Mouse (Mus musculus): ENCODE results near the gene Synj2.

Synj2 gene

DNA sequence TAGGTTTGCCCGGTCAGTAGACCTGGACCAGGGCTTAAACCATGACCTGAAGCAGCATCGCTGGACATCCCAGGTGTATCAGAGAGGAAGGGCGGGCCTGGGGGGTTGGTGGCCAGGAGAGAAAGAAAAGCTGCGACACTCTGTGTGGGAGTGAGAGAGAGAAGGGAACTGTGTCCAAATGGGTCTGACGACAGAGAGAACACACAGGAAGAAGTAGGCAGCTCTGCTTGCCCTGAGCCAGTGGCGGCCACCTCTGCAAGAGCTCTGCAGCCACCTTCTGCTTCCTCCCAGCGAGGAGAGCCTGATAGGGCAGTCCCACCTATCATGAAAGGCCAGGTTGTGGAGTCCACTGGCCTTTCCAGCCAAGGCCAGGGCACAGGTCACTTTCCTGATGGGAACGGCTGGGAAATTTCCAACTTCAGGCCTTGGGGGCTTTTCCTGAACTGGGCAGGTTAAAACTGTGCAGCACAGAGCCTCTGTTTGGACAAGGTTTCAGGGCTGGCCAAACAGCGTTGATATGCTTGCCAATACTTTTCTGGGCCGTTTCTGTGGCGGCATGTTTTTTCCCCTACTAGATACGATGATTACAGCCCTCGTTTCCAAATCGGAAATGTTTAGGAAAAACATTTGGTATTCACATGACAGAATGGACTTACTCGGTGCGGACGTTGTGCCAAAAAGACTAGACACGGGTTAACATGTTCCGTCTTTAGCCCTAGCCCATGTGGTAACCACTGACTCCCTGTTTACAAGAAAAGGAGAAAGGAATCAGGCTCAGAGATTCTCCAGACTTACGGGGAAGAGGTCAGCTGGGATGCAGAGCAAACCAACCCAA lies 35.4 kb downstream of the Synj2 start:
- peak in 1 of 2 experiments; percentile 22 for DNase-seq

DNA sequence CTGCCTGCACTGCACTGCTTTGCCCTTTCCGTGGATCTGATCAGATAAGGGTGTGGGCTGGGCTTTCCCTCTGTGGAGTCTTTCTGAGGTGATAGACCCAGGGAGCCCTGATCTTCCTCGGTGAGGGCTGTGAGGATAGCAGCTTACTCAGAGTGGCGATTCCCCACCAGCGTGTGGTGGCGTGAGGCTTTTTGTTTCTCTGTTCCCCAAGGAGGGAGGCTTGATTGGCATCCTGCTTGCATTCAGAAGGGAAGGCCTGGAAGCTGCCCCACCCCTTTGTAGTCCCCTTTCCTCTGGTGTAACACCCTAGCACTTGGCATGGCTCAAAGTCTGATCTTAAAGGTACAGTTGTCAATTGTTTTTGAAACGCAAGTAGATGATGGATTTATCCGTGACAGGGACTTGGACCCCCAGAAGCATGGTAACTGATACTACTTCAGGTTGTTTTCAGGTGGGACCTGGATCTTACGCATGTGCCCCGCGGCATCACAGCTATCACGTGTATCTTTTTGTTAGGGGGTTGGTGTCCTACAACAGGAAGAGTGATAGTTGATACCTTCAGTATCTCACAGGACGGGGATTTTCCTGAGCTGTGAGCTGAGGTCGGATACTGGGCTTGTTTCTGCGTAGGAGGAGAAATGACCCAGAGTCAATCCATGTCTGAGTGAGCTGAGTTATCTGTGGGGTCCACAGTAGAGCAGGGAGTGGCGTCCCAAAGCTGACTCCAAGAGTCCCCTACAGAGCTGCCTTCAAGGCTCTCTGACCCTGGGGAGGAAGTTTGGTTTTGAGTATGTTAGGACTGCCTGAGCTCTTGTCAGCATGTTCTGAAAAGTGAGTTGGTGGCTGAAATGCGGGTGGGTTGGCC lies 36.2 kb downstream of the Synj2 start:
- DNase-seq: no peak

DNA sequence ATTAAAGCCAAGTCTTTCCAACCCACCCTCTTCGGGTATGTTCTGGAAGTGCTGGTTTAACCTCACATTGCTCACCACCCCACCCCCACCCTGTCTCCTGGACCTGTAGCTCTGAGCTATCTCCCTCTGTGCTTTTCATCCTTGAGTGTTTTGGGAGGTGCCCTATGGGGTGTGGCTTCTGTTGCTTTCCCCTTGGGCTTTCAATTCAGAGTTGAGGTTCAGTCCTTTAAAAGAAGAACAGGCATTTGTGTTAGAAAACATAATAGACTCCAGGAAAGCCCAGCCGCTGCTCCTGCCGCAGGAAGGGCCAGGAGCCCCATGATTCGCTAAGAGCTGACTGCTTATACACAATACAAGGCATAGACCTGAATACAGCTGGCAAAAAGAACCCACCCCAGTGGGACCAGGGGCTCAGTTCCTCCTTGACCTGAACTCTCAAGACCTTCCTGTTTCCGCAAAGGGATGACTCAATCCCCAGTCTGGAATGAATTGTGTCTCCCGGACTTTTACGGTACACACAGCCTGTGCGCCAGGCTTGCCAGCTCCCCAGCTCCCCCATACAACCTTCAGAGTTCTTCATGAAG lies 36.9 kb downstream of the Synj2 start:
- no peak for DNase-seq

DNA sequence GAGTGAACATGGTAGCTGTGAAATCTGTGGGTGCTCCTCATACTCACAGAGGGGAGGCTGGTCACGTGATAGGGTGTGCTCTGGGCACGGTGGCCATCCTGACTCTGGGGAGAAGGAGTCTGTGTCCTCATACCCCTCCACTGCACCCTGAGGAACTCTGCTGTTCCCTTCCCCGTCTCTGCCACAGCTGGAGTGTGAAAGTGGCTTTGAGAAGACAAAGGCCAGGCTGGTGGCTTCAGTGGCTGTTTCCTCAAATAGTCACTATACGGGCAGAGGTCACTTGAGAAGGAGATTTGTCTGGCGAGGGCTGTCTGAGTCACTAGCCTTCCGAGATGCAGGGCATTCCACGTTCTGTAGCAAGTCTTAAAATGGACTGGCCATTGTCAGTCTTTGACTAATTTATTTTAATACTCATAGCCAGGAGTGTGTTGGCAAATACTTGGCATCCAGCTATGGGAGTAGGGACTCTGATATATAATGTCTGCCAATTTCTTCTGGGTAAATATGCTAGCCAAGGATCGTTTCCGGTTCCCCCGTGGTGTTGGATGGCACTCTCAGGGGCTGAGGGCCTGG lies 37.5 kb downstream of the Synj2 start:
- DNase-seq: no peak

DNA sequence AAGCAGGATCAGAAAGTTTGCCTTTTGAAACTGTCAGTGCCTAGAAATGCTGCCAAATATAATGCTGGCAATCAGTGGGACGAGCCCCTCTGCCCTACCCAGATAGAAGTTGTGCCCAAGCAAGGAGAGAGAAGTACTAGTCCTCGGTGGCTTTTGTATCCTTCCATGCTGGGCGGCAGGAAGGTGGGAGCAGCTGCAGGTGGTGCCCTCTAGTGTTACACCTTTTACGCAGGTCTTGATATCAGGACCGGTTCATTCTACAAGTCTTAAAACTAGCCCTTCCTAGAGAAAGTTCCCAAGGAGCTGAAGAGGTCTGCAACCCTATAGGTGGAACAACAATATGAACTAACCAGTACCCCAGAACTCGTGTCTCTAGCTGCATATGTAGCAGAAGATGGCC lies 39.8 kb downstream of the Synj2 start:
- peak; percentile 37 to 44 for DNase-seq

DNA sequence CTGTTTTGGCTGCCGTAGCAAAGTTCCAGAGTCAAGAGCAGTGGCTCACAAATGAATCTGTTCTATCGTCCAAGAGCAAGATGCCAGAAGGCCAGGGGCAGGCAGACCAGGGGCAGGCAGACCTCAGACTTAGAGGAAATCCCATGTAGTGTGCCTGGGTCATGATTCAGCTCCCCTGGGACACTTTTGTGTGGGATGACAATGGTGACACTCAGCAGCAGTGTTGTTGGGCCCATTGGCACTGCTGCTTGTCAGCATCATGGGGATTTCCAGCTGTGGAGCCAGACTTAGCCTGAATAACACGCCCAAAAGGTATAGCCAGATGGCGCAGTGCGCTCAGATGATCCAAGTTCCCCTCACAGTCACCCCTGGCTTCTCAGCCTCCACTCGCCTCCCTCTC lies 42.1 kb downstream of the Synj2 start:
- no peak for DNase-seq

DNA sequence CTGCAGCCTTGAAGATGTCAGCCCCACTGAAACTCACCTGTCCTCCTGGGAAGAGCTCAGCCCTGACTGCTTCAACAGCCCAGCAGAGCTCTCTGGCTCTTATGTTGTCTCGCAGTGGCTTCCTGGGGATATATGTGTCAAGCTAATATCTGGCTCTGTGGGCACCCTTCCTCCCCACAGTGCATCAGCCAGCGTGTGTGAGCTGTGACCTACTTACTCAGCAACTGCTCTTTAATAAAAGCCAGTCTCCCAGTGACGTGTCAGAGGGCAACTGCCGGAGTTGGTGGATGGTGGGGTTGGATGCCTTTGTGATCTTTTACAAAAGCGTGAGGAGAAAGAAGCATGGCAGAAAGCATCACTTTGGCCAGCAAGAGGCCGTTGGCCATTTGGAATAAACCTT lies 42.8 kb downstream of the Synj2 start:
- DNase-seq: no peak

DNA sequence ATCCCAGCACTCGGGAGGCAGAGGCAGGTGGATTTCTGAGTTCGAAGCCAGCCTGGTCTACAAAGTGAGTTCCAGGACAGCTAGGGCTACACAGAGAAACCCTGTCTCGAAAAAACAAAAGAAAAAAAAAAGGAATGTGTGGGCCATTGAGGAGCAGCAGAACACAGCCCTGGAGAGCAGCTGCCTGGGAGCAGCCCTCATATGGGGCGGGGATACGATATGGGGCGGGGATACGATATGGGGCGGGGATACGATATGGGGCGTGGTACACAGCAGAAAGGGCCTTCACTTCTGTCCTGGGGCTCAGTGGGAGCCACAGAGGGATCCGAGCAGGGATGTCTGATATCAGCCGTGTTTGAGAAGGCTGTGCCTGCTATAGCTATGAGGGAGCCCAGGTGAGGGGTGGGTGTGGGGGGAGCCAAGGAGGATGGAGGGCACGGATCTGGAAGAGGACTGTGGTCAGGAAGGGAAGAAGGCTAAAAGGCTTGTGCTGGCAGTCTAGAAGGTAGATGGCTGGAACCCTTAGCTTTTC lies 43.7 kb downstream of the Synj2 start:
- DNase-seq: no peak

DNA sequence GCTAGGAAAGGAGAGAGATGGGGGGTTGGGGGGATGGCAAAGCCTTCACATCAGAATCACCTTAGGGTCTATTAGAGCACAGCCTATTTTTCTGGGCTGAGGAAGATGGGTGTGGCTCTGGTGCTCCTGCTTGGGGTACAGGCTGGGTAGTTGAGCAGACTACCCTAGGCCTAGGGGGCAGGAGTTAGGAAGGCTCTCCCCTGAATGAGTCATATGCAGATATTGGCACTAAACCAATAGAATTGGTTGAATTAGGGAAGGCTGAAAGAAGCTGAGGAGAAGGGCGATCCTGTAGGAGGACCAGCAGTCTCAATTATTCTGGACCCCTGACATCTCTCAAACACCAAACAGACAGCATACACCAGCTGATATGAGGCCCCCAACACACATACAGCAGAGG lies 44.2 kb downstream of the Synj2 start:
- no peak for DNase-seq

DNA sequence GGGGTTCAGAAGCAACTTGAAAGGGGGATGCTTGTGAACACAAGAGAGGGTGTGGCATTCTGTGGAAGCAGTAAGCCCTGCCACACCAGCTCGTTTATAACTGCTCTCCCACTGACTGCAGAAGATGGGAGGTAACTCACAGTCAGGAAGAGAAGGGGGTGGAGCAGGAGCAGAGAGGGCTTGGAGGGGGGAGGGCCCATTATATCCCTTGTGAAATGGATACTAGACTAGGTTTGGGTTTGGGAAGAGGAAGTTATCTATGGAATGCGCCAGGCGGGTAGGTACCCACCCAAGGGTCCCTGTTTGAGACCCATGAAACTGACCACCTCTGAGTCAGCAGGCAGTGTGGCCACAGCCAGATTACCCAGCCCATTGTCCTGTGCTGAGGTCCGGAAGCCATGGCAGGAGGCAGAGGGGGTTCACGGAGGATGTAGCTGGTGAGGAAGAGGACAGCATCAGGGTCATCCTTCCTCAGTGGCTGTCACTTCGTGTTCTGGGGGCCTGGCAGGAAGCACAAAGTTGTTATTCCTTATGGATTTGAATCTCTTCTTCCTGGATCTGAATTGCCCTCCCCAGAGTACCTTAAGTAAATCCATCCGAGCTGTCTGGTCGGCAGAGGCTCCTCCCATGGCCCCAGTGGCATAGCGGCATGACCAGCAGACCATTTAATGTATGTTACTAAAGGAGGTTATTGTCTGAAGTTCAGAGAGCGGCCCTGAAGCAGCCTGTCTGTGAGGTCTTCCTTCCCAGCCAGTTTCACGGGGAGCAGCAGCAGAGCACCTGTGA lies 46.4 kb downstream of the Synj2 start:
- no peak for DNase-seq

DNA sequence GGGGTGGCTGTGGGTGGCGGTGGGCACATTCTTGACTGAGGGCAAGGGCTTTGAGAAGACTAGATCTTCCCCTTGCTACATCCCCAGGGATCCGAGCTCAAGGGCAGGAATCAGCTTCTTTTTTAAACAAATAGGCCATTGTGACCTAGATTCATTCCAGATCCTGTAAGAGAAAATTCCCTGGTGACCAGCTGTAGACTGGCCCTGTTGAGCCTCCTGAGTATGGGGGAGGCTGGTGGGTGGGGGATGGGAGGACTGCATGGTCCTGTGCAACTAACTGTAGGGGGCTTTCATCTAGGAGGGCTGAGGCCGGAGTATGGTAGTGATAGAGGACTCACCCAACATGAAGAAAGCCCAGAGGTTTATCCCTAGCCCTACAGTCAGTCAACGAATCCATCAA lies 47.0 kb downstream of the Synj2 start:
- no peak for DNase-seq

DNA sequence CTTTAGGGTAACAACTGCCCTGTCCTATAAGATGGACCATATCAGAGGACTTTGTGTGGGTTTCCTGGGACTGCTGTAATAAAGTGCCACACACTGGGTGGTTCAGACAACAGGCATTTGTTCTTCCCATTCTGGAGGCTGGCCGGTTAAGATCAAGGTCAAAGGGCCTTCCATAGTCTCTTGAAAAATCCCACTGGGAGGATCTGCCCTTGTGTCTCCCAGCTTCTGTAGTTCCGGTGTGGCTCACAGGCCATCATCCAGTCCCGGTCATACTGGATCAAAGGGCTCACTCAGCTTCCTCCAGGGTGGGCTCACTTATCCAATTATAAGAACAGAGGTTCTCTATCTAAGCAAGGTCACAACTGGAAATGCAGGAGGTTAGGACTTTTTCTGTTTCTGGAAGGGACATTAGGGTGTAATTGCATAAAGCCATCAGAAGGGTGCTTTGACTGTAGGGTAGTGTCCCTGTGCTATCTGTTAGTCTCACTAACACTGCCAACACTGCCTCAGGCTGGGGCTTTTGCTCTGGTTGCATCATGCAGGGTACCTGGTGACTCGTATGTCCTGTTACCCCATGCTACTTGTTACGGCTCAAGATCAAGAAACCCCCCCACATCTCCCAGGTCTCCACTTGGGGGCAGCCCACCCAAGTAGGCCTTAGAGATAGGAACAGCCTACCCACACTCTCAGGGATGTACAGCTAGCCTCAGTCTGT lies 51.9 kb downstream of the Synj2 start:
- no peak for DNase-seq

DNA sequence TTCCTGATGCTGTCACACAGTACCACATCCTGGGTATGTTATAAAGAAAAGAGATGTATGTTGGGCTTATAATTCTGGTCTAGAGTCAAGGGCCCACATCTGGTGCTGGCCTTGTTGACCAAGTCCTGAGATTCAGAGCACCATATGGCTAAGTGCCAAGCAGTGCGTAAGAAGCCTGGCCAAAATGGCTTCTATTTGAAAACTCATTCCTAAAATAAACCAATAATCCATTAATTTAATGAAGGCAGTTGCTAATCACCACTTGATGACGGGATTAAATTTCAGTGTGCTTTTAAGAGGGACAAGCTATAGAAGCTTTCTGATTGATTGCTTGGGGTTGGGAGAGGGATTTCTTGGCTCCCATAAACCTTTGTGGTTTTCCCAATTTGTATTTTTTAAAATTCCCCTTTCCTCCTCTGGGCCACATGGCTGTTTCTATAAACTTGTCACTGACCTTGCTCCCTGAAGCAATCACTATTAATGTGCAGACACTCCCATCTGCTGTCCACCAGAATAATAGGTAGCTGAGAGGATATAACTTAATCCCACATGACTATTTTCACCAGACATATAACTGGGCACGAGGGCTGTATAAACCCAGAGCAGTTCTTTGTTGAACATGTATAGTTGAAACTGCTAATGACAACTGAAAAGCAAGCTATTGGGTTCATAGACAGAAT lies 52.6 kb downstream of the Synj2 start:
- DNase-seq: no peak

DNA sequence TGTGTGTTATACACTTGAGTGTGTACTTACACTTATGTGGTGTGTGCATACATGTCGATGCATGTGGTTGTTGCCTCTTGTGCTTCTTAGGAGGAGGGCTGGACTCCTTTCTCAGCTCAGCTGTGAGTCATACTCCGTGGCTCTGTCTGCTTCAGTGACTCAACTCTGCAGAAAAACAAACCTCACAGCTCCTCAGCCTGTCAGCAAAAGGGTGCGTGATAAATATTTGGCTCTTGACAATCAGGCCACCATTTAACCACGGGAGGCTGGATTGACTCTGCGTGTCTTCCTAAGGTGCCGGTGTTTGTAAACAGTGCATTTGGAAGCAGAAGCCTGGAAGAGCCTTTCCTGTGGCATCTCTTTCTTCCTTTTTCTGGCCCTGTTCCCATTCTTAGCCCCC lies 53.5 kb downstream of the Synj2 start:
- DNase-seq: no peak

DNA sequence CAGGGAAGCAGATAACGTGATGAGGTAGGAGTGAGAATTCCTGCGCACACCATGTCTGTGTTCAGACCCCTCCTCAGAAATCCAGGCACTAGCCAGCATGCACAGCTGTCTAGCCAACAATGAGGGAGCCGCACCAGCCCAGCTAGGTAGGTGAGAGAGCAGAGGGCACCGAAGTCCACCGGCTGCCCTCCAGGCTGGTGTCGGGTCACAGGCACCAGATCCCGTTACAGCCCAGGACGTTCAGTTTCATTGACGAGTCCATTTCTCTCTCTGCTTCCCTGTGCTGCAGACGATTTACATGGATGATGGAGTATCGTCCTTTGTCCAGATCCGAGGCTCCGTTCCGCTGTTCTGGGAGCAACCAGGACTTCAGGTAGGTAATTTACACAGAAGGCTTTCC lies 55.5 kb downstream of the Synj2 start:
- DNase-seq: no peak

DNA sequence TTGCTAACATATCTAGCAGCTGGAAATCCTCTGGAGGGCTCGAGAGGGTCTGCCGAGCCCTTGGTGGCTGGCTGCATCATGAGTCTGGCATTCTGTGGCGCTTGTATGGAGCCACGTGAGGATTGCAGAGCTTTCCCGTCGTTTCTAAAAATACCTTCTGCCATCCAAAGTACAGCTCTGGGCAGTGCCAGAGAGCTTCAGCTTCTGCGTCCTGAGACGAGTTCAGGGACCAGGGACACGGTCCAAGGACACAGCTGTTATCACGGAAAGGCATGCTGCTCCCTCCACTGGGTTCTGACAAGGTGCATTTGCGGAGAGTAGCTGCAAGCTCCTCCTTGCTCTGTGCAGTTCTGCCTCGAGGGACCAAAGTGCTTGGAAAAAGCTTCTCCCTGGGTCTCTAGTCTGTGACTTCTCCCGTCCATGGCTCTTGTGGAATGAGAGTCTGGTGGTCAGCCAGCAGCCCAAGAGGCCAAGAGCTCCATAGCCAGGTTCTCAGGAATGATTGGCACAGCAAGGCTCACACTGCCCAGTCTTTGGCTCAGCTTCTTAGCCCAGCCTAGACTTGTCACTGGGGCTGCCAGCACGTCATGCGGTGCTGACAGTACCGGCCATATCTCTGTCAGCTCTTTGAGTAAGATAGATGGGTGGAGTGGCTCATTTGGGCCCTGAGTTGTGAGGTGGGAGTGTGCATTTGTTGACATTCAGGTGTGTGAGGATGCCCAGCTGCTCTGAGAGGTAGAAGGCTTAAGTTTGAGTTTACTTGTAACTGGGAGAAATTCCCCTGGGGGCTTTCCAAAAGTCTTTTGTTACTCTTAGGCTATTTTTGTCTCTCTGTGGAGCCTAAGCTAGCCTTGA lies 56.5 kb downstream of the Synj2 start:
- no peak for DNase-seq

DNA sequence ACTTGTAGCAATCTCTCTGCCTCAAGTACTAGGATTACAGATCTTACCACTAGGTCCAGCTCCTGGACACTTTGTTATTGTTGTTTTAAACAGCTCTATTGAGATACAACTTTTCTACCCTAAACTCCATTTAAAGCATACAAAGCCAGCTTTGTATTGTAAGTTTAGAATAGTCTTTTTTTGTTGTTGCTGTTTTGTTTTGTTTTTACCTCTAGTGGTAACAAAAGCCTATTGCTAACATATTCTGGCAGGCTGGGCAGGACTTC lies 57.1 kb downstream of the Synj2 start:
- DNase-seq: no peak

DNA sequence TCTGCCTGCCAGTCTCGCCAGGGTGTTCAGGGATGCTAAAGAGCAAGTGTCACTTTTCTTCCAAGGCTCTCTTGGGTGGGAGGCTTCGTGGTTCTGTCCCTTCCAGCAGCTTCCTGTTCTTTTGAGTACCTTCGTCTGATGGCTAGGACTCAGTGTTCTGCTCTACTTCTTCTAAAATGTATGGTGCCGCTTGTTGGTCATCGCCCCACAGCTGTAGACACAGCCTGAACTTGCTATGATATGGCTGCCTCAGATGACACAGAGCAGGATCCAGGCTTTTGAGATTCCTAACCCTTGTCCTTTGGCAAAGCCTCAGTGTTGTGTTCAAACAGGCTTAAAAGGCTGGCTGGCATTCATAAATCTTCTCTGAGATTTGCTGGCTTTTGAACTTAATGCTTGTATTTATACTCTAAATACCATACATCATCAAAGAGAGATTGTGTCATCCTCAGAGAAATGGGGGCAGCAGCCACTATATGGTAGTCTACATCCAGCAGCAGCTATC lies 58.0 kb downstream of the Synj2 start:
- no peak for DNase-seq

DNA sequence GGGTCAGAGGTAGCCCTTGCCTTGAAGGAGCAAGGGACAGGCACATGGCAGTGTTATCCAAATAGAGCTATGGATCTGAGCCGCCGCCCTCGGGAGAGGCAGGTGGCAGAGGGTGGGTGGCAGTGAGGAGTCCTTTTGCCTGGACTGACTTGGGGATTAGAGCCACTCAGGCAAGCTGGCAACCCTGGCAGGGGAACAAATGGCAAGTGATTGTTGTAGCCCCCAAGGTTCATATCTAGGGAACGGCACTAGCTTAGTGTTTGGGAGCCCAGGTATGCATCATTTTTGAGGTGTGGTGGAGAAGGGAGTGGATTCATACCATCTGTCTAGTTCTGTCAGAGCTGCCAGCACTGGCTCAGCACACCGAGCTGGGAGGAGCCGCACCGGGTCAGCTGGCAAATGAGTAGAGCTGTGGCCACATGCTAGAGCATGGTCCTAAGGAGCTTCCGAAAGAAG lies 59.8 kb downstream of the Synj2 start:
- no peak for DNase-seq

DNA sequence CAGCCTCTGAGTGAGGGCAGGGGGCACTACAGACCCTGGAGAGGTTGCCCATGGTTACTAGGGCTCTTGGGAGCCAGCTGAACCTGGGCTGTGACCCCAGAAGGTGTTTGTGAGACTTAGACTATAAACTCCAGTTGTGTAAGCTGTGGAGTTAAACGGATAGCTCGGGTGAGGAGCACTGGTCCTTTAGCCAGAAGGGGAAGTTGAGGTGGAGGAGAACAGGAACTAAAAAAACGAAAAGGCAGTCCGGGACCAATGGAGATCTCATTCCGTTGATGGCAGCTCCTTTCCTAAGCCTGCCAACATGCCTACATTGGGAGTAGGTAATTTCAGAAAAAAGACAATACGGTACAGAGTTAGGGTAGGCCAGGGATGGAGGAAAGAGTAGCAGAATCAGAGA lies 60.3 kb downstream of the Synj2 start:
- DNase-seq: no peak

Data from thymus, postnatal 36 days (tissue).